Mouse (Mus musculus) CH12.LX (cell line): ENCODE results near the gene Uxs1. TPM values are rescaled to one million over a fixed set of nuclear protein-coding genes. Genes with fewer than 3 reads are reported as not detected.

Source experiments
- DNase-seq: peaks from one replicate; pipeline ENCODE4 v3.0.0-alpha.2; 2013; ENCODE audit errors: extremely low read depth
- H3K27ac ChIP-seq: 2 replicates; pipeline ENCODE4 v1.5.1; 2012; ENCODE audit warnings: low read depth, mild to moderate bottlenecking, control low read depth, moderate library complexity; ENCODE audit not compliant: insufficient read depth
- H3K27me3 ChIP-seq: replicated peaks from 2 replicates; pipeline ENCODE3; 2012; ENCODE audit warnings: inconsistent platforms
- H3K36me3 ChIP-seq, 2 experiments: replicated peaks in 1 of 2; 2 replicates each; pipeline versions ENCODE3 to v1.6.1; 2012; ENCODE audit warnings: inconsistent platforms in 1 of 2, low read length in 1 of 2, mild to moderate bottlenecking in 1 of 2, mixed read lengths in 1 of 2, moderate library complexity in 1 of 2; ENCODE audit not compliant: control insufficient read depth in 1 of 2, insufficient read depth in 1 of 2
- H3K4me1 ChIP-seq, 2 experiments: 2 replicates each; pipeline ENCODE4 v1.6.1; 2012; ENCODE audit warnings: inconsistent platforms in 1 of 2, moderate library complexity in 1 of 2; ENCODE audit not compliant: insufficient read depth in 2 of 2, control insufficient read depth in 1 of 2
- H3K4me2 ChIP-seq: 2 replicates; pipeline ENCODE4 v1.6.1; 2012; ENCODE audit warnings: low read depth, mild to moderate bottlenecking, control low read depth; ENCODE audit not compliant: poor library complexity, insufficient read depth, severe bottlenecking
- H3K4me3 ChIP-seq, 3 experiments: fragments of 150-350 bp in 1 of 3; sonication (generic) in 1 of 3; replicated peaks in 1 of 3; 2 replicates each; pipeline versions ENCODE3 to v1.5.1; 2011 to 2012; ENCODE audit warnings: low read depth in 2 of 3, low read length in 2 of 3, mild to moderate bottlenecking in 2 of 3, moderate library complexity in 2 of 3, control low read depth in 1 of 3, improper control_type of control experiment in 1 of 3, inconsistent platforms in 1 of 3, mixed read lengths in 1 of 3; ENCODE audit not compliant: poor library complexity in 1 of 3
- H3K79me2 ChIP-seq: replicated peaks from 2 replicates; pipeline ENCODE4 v1.6.1; 2012; ENCODE audit warnings: mild to moderate bottlenecking, moderate library complexity; ENCODE audit not compliant: control insufficient read depth, poor library complexity, insufficient read depth, severe bottlenecking; ENCODE audit errors: extremely low read depth
- H3K9ac ChIP-seq: 2 replicates; pipeline ENCODE4 v1.6.1; 2012; ENCODE audit warnings: low read depth, mild to moderate bottlenecking, control low read depth, moderate library complexity; ENCODE audit not compliant: insufficient read depth
- H3K9me3 ChIP-seq: replicated peaks from 2 replicates; pipeline ENCODE3; 2012; ENCODE audit warnings: low read length, inconsistent platforms, mixed read lengths
- CHD1 ChIP-seq: IDR thresholded peaks from 2 replicates; pipeline ENCODE4 v1.6.1; 2012; ENCODE audit warnings: low read depth, low read length, improper control_type of control experiment, inconsistent platforms
- CTCF ChIP-seq, 2 experiments: IDR thresholded peaks in 1 of 2; conservative IDR thresholded peaks in 1 of 2; 2 replicates each; pipeline ENCODE4 v1.5.1; 2011 to 2012; ENCODE audit warnings: low read depth in 2 of 2, low read length in 2 of 2, improper control_type of control experiment in 1 of 2, inconsistent platforms in 1 of 2, mild to moderate bottlenecking in 1 of 2, moderate library complexity in 1 of 2
- E2F4 ChIP-seq: IDR thresholded peaks from 2 replicates; pipeline ENCODE4 v1.6.1; 2011; ENCODE audit warnings: low read depth, low read length, improper control_type of control experiment; ENCODE audit not compliant: insufficient replicate concordance
- ELF1 ChIP-seq: IDR thresholded peaks from 2 replicates; pipeline ENCODE4 v1.6.1; 2014; ENCODE audit warnings: low read depth, mild to moderate bottlenecking, inconsistent platforms, low read length, improper control_type of control experiment
- ETS1 ChIP-seq: conservative IDR thresholded peaks from 2 replicates; pipeline ENCODE4 v1.6.1; 2012; ENCODE audit warnings: low read depth, mild to moderate bottlenecking, inconsistent platforms, low read length, improper control_type of control experiment, moderate library complexity
- JUN ChIP-seq: IDR thresholded peaks from 2 replicates; pipeline ENCODE4 v1.6.1; 2011; ENCODE audit warnings: low read depth, mild to moderate bottlenecking, low read length, improper control_type of control experiment, moderate library complexity; ENCODE audit not compliant: insufficient read depth
- JUND ChIP-seq: conservative IDR thresholded peaks from 2 replicates; pipeline ENCODE4 v1.6.1; 2011; ENCODE audit warnings: low read depth, low read length, improper control_type of control experiment
- KAT2A ChIP-seq: IDR thresholded peaks from 2 replicates; pipeline ENCODE4 v1.6.1; 2012; ENCODE audit warnings: low read length, improper control_type of control experiment, inconsistent platforms; ENCODE audit not compliant: insufficient replicate concordance
- MAFK ChIP-seq: IDR thresholded peaks from 2 replicates; pipeline ENCODE4 v1.6.1; 2011; ENCODE audit warnings: low read length, improper control_type of control experiment; ENCODE audit not compliant: insufficient replicate concordance
- MAZ ChIP-seq: IDR thresholded peaks from 2 replicates; pipeline ENCODE4 v1.6.1; 2012; ENCODE audit warnings: low read depth, mild to moderate bottlenecking, inconsistent platforms, low read length, improper control_type of control experiment, moderate library complexity
- MEF2A ChIP-seq: IDR thresholded peaks from 2 replicates; pipeline ENCODE4 v1.6.1; 2014; ENCODE audit warnings: low read depth, mild to moderate bottlenecking, inconsistent platforms, low read length, improper control_type of control experiment, borderline replicate concordance
- MXI1 ChIP-seq: IDR thresholded peaks from 2 replicates; pipeline ENCODE4 v1.6.1; 2011; ENCODE audit warnings: mild to moderate bottlenecking, low read depth, low read length, improper control_type of control experiment
- MYC ChIP-seq: IDR thresholded peaks from 2 replicates; pipeline ENCODE4 v1.6.1; 2011; ENCODE audit warnings: low read depth, mild to moderate bottlenecking, improper control_type of control experiment, low read length
- NELFE ChIP-seq: IDR thresholded peaks from 2 replicates; pipeline ENCODE4 v1.6.1; 2011; ENCODE audit warnings: low read depth, low read length, improper control_type of control experiment
- PAX5 ChIP-seq: IDR thresholded peaks from 2 replicates; pipeline ENCODE4 v1.6.1; 2012; ENCODE audit warnings: low read length, inconsistent platforms, mixed read lengths
- POLR2AphosphoS2 ChIP-seq: IDR thresholded peaks from 2 replicates; pipeline ENCODE4 v1.6.1; 2011; ENCODE audit warnings: low read depth, low read length, improper control_type of control experiment
- RAD21 ChIP-seq: IDR thresholded peaks from 2 replicates; pipeline ENCODE4 v1.6.1; 2011; ENCODE audit warnings: low read depth, mild to moderate bottlenecking, low read length, improper control_type of control experiment, moderate library complexity
- SMC3 ChIP-seq: IDR thresholded peaks from 2 replicates; pipeline ENCODE4 v1.6.1; 2011; ENCODE audit warnings: low read depth, low read length, improper control_type of control experiment
- TBP ChIP-seq: conservative IDR thresholded peaks from 2 replicates; pipeline ENCODE4 v1.6.1; 2011; ENCODE audit warnings: low read depth, low read length, improper control_type of control experiment
- TCF12 ChIP-seq: IDR thresholded peaks from 2 replicates; pipeline ENCODE4 v1.6.1; 2014; ENCODE audit warnings: low read depth, mild to moderate bottlenecking, inconsistent platforms, low read length, improper control_type of control experiment
- USF2 ChIP-seq: conservative IDR thresholded peaks from 2 replicates; pipeline ENCODE4 v1.6.1; 2011; ENCODE audit warnings: low read depth, low read length, improper control_type of control experiment
- dilution Hi-C: fragments of 300-500 bp; cut with MboI; formaldehyde crosslinking; loops from 2 replicates; pipeline ENCODE4 v1.14.3; 2020; ENCODE audit warnings: low sequenced_read_pairs; ENCODE audit not compliant: extremely low pct_unique_long_range_greater_than_20kb, extremely low pct_ligation_motif_present
- in situ Hi-C: fragments of 300-500 bp; cut with MboI; formaldehyde crosslinking; loops from 3 replicates; pipeline ENCODE4 v1.14.3; 2019; ENCODE audit warnings: low sequenced_read_pairs, low pct_ligation_motif_present, low pct_unique_long_range_greater_than_20kb, mixed read lengths
- polyA plus RNA-seq: library from polyadenylated mRNA; unstranded; fragments of >175 nt; gene quantifications from 2 replicates; pipeline ENCODE4 v1.2.1, GENCODE M21; 2012; ENCODE audit warnings: low read depth; ENCODE audit not compliant: insufficient read length
- total RNA-seq, 2 experiments: library from RNA; depleted of rRNA; stranded (reverse); fragments of 300-350 nt in 1 of 2; fragments of >200 nt in 1 of 2; gene quantifications; 2 replicates each; pipeline ENCODE4 v1.2.3; 2012 to 2014

Uxs1 gene
- total and polyA plus RNA-seq, 3 experiments: 18.4 to 33.3 (median 31.3) TPM

GRCm38 (mm10) chr1:43776106-43776505, 51.5 kb downstream of the Uxs1 start:
- no peak for TF ChIP-seq ELF1
- TF ChIP-seq MEF2A: no peak
- TF ChIP-seq PAX5: no peak
- no peak for TF ChIP-seq RAD21
- TF ChIP-seq ETS1: no peak
- TF ChIP-seq SMC3: no peak
- TF ChIP-seq, all 38 proteins: peak for 0
- no peak for DNase-seq
- Histone ChIP-seq H3K9me3 (no peaks in the 10 kb centered on the region), H3K27me3 (no peaks in the 10 kb centered on the region), H3K36me3 (peaks cover 17 to 72% of the 10 kb centered on the region in 2 experiments), H3K4me3 (no peak overlapping the region), H3K79me2 (no peaks in the 10 kb centered on the region), H3K9ac (no peak overlapping the region), H3K4me1 (no peaks in the 10 kb centered on the region; a peak in 1 of 4 replicates), H3K4me2 (no peak overlapping the region), H3K27ac (no peak overlapping the region)
- dilution Hi-C loops (no loop called here), in situ Hi-C loops (no loop called here)

DNA sequence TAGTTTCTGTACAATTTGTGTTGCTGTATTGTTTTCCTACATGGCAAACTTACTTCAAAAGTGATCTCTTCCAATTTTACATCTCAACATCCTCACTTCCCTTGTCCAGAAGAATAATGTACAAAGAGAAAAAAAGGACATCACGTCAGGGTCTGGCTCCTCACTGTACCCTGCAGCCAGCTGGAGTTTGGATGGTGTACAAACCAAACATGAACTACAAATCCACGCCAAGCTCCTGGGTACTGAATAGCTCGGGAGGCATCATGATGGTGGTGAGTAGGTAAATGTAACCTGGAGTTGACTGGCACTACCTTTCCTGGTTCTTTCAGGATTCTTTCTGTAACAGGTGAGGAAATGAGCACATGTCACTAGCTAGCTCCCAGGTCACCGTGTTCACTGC, 53.5 kb downstream of the Uxs1 start:
- no peaks in the 10 kb centered on the region for H3K79me2 ChIP-seq
- DNase-seq: no peak
- in situ Hi-C loops (loop anchor here (25.0 kb wide), 1 partner anchor 263 kb away; no protein-coding TSS in a partner anchor), dilution Hi-C loops (no loop called here)
- H3K4me2 ChIP-seq: no peak overlapping the region
- no peaks in the 10 kb centered on the region for H3K9me3 ChIP-seq
- no peaks in the 10 kb centered on the region; a peak in 1 of 4 replicates for H3K4me1 ChIP-seq
- H3K9ac ChIP-seq: no peak overlapping the region
- peaks cover 24 to 79% of the 10 kb centered on the region in 2 experiments for H3K36me3 ChIP-seq
- TF ChIP-seq MYC: no peak
- TF ChIP-seq NELFE: no peak
- no peak for TF ChIP-seq MAFK
- no peak for TF ChIP-seq KAT2A
- no peak for TF ChIP-seq ELF1
- no peak for TF ChIP-seq MXI1
- no peak for TF ChIP-seq MEF2A
- TF ChIP-seq JUND: no peak
- TF ChIP-seq RAD21: no peak
- TF ChIP-seq CTCF (conservative IDR thresholded peaks at IDR 0.05 in 1 of 2, IDR thresholded peaks at IDR 0.05 in 1 of 2; ENCODE audit: low read depth in 2 of 2, low read length in 2 of 2): no peak
- TF ChIP-seq POLR2AphosphoS2: no peak
- no peak for TF ChIP-seq TCF12
- no peak for TF ChIP-seq CHD1
- no peak for TF ChIP-seq JUN
- no peak for TF ChIP-seq MAZ
- TF ChIP-seq USF2: no peak
- no peak for TF ChIP-seq E2F4
- no peak for TF ChIP-seq TBP
- H3K4me3 ChIP-seq: no peak overlapping the region
- no peak overlapping the region for H3K27ac ChIP-seq
- H3K27me3 ChIP-seq: no peaks in the 10 kb centered on the region
